Comparison of ENCODE assay signal across 8 mouse cellular contexts in genomic region chr6:39810612-39811116, GRCm38 (mm10). TPM values are rescaled to one million over a fixed set of nuclear protein-coding genes. Genes with fewer than 3 reads are reported as not detected.
A peak's percentile ranks its signal among the peaks of the same experiment; 100 is the strongest.
DNase-seq lines count a peak whose midpoint lies in the region; ATAC-seq and TF ChIP-seq lines count a peak whose summit lies in the region.

TSS of gene Mrps33 (minus strand) at chr6:39810988.

- peaks cover 12% of the 10 kb centered on the region for H3K4me1 ChIP-seq in hindbrain, embryonic 10.5 days (replicated peaks)
- H3K4me1 ChIP-seq in lung, postnatal 0 days (ENCODE audit: insufficient read depth, low read depth, low read length): no peaks in the 10 kb centered on the region

- H3K27me3 ChIP-seq in hindbrain, embryonic 10.5 days (ENCODE audit: insufficient read depth, poor library complexity, severe bottlenecking): no peaks in the 10 kb centered on the region
- no peaks in the 10 kb centered on the region for H3K27me3 ChIP-seq in lung, postnatal 0 days (replicated peaks; ENCODE audit: insufficient read depth, low read length)

- H3K9me3 ChIP-seq in hindbrain, embryonic 10.5 days: no peaks in the 10 kb centered on the region
- H3K9me3 ChIP-seq in lung, postnatal 0 days (ENCODE audit: low read length): no peaks in the 10 kb centered on the region

- H3K4me3 ChIP-seq in hindbrain, embryonic 10.5 days: peak within 1 kb of the TSS; percentile 64
- H3K4me3 ChIP-seq in lung, postnatal 0 days (ENCODE audit: low read depth, low read length): peak within 1 kb of the TSS; percentile 70

- 0 out of 2 replicates have a peak, but pooled peaks have one; percentile 23 for TF ChIP-seq EP300 in lung, postnatal 0 days (IDR thresholded peaks at IDR 0.05)

- peak within 1 kb of the TSS; percentile 35 for H3K9ac ChIP-seq in lung, postnatal 0 days (replicated peaks; ENCODE audit: low read depth)

- DNase-seq in MEL-GATA-1-ER (ENCODE audit: extremely low read depth, low read depth): peak; percentile 89
- peak; percentile 98 for DNase-seq in cerebellum, adult 8-10 months
- DNase-seq in hindbrain, embryonic 10.5 days (ENCODE audit: low spot score): peak; percentile 97
- peak; percentile 98 for DNase-seq in layer of hippocampus, adult 9-11 months
- DNase-seq in lung, postnatal 0 days (ENCODE audit: low spot score): peak; percentile 98
- DNase-seq in ovary, postnatal 14 days (ENCODE audit: low spot score): peak; percentile 97
- DNase-seq in thymus, postnatal 14 days: peak; percentile 99

- peak; percentile 98 for TF ChIP-seq CTCF in lung, postnatal 0 days (IDR thresholded peaks at IDR 0.05)

- peaks cover 5% of the 10 kb centered on the region; the same call in 1 of the 2 replicates for H3K36me3 ChIP-seq in hindbrain, embryonic 10.5 days
- no peaks in the 10 kb centered on the region for H3K36me3 ChIP-seq in lung, postnatal 0 days (ENCODE audit: insufficient read depth, low read length)

- WGBS in hindbrain, embryonic 10.5 days: under 1% methylated on average over 40 of the region's 40 CpGs
- under 1% methylated on average over 40 of the region's 40 CpGs for WGBS in lung, postnatal 0 days

- H3K4me2 ChIP-seq in lung, postnatal 0 days (replicated peaks; ENCODE audit: low read depth, low read length): peak within 1 kb of the TSS; percentile 48

- ATAC-seq in frontal cortex, adult (ENCODE audit: low TSS enrichment): peak; percentile 99
- ATAC-seq in lung, postnatal 0 days: peak; percentile 100

- peak within 1 kb of the TSS; percentile 89 for H3K27ac ChIP-seq in hindbrain, embryonic 10.5 days
- H3K27ac ChIP-seq in lung, postnatal 0 days (ENCODE audit: low read length): peak within 1 kb of the TSS; percentile 43

RNA-seq across cellular contexts. Expression of gene Mrps33, which starts in this region (rescaled TPM):
- polyA plus RNA-seq in hindbrain, embryonic 10.5 days (2016; fragmentation: Nextera tagmentation; extraction: Ambion mirVana): 224 and 231 TPM in 2 replicates
- polyA plus RNA-seq in lung, postnatal 0 days (2015; fragmentation: Nextera tagmentation; extraction: Ambion mirVana): 116 and 124 TPM in 2 replicates

Comparison
In these comparisons a context has a peak if more than half of its experiments do, and no peak if none do; other contexts are left out.
1. Peak in every context shown above with its lines: DNase-seq, ATAC-seq, H3K4me3 ChIP-seq and H3K27ac ChIP-seq.